Mouse (Mus musculus): Measurements from ENCODE around the gene Pear1. TPM values are rescaled to one million over a fixed set of nuclear protein-coding genes. Genes with fewer than 3 reads are reported as not detected.

Pear1 gene
- polyA plus RNA-seq, 1 experiment from 2014 or later: 21.4 TPM

- Histone ChIP-seq H3K4me1 (ENCODE audit: insufficient read depth, low read depth, low read length) (no peaks in the 10 kb centered on the region), H3K4me2 (replicated peaks; ENCODE audit: low read depth, low read length) (no peak overlapping the region), H3K9ac (replicated peaks; ENCODE audit: low read depth) (no peak overlapping the region), H3K36me3 (ENCODE audit: insufficient read depth, low read length) (no peaks in the 10 kb centered on the region), H3K27ac (ENCODE audit: low read length) (no peak overlapping the region), H3K27me3 (replicated peaks; ENCODE audit: insufficient read depth, low read length) (no peaks in the 10 kb centered on the region), H3K4me3 (ENCODE audit: low read depth, low read length) (no peak overlapping the region), H3K9me3 (ENCODE audit: low read length) (no peaks in the 10 kb centered on the region)
- TF ChIP-seq EP300 (IDR thresholded peaks at IDR 0.05) (no peak), CTCF (IDR thresholded peaks at IDR 0.05) (no peak)
- DNase-seq (ENCODE audit: low spot score) (no peak), ATAC-seq (no peak)
- WGBS: 77% methylated on average over 14 of the region's 14 CpGs
Measured at GRCm38 (mm10) chr3:87849117-87849516, 25.0 kb upstream of the Pear1 start.

DNA sequence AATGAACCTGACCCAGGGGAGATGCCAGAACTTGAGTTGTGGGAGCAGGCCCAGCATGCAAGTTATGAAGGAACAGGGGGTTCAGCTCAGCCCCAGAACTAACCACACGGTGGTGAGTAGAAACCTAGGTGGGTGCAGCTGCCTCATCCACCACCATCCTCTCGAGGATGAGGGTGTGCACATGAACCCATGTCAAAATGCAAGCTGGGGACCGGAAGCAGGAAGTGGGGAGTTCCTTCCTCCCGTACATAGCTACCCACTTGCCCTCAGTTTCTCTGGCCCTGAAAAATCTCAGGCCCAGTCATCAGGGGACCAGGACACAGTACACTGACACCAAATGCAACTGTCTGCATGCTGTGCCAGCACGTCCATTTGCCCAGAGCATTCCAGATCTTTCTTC lies 23.6 kb upstream of the Pear1 start:
- H3K4me2 ChIP-seq (replicated peaks; ENCODE audit: low read depth, low read length): no peak overlapping the region
- TF ChIP-seq CTCF (IDR thresholded peaks at IDR 0.05) (no peak), EP300 (IDR thresholded peaks at IDR 0.05) (no peak)

GRCm38 (mm10) chr3:87846650-87847110 lies 22.6 kb upstream of the Pear1 start, which contains the start of gene Sh2d2a:
Gene Sh2d2a, plus strand, starts transcription at chr3:87846755.
- Histone ChIP-seq H3K4me2 (replicated peaks; ENCODE audit: low read depth, low read length) (no peak within 1 kb of the TSS), H3K36me3 (ENCODE audit: insufficient read depth, low read length) (no peaks in the 10 kb centered on the region), H3K4me1 (ENCODE audit: insufficient read depth, low read depth, low read length) (no peaks in the 10 kb centered on the region), H3K9me3 (ENCODE audit: low read length) (no peaks in the 10 kb centered on the region), H3K9ac (replicated peaks; ENCODE audit: low read depth) (no peak within 1 kb of the TSS), H3K27me3 (replicated peaks; ENCODE audit: insufficient read depth, low read length) (no peaks in the 10 kb centered on the region), H3K4me3 (ENCODE audit: low read depth, low read length) (no peak within 1 kb of the TSS), H3K27ac (ENCODE audit: low read length) (no peak within 1 kb of the TSS)
- 60% methylated on average over 7 of the region's 7 CpGs for WGBS
- TF ChIP-seq CTCF (IDR thresholded peaks at IDR 0.05) (no peak), EP300 (IDR thresholded peaks at IDR 0.05) (no peak)
- no peak for DNase-seq (ENCODE audit: low spot score)
- no peak for ATAC-seq

More for the DNA sequence above, 23.6 kb upstream of the Pear1 start:
- Histone ChIP-seq H3K9ac (replicated peaks; ENCODE audit: low read depth) (no peak overlapping the region), H3K4me3 (ENCODE audit: low read depth, low read length) (no peak overlapping the region), H3K27ac (ENCODE audit: low read length) (no peak overlapping the region), H3K27me3 (replicated peaks; ENCODE audit: insufficient read depth, low read length) (no peaks in the 10 kb centered on the region), H3K9me3 (ENCODE audit: low read length) (no peaks in the 10 kb centered on the region), H3K4me1 (ENCODE audit: insufficient read depth, low read depth, low read length) (no peaks in the 10 kb centered on the region), H3K36me3 (ENCODE audit: insufficient read depth, low read length) (no peaks in the 10 kb centered on the region)
- DNase-seq (ENCODE audit: low spot score): no peak
- no peak for ATAC-seq
- WGBS: 55% methylated on average over 5 of the region's 5 CpGs

GRCm38 (mm10) chr3:87846186-87846585 lies 22.1 kb upstream of the Pear1 start:
- Histone ChIP-seq H3K4me1 (ENCODE audit: insufficient read depth, low read depth, low read length) (no peaks in the 10 kb centered on the region), H3K27ac (ENCODE audit: low read length) (no peak overlapping the region), H3K4me2 (replicated peaks; ENCODE audit: low read depth, low read length) (no peak overlapping the region), H3K36me3 (ENCODE audit: insufficient read depth, low read length) (no peaks in the 10 kb centered on the region), H3K9me3 (ENCODE audit: low read length) (no peaks in the 10 kb centered on the region), H3K4me3 (ENCODE audit: low read depth, low read length) (no peak overlapping the region), H3K27me3 (replicated peaks; ENCODE audit: insufficient read depth, low read length) (no peaks in the 10 kb centered on the region), H3K9ac (replicated peaks; ENCODE audit: low read depth) (no peak overlapping the region)
- DNase-seq (ENCODE audit: low spot score): no peak
- 68% methylated on average over 4 of the region's 4 CpGs for WGBS
- ATAC-seq: no peak
- no peak for TF ChIP-seq EP300 (IDR thresholded peaks at IDR 0.05)
- TF ChIP-seq CTCF (IDR thresholded peaks at IDR 0.05): no peak

- Histone ChIP-seq H3K27me3 (replicated peaks; ENCODE audit: insufficient read depth, low read length) (no peaks in the 10 kb centered on the region), H3K27ac (ENCODE audit: low read length) (no peak overlapping the region), H3K4me3 (ENCODE audit: low read depth, low read length) (no peak overlapping the region), H3K36me3 (ENCODE audit: insufficient read depth, low read length) (no peaks in the 10 kb centered on the region), H3K4me1 (ENCODE audit: insufficient read depth, low read depth, low read length) (no peaks in the 10 kb centered on the region), H3K9me3 (ENCODE audit: low read length) (no peaks in the 10 kb centered on the region), H3K9ac (replicated peaks; ENCODE audit: low read depth) (no peak overlapping the region), H3K4me2 (replicated peaks; ENCODE audit: low read depth, low read length) (no peak overlapping the region)
- WGBS: 79% methylated on average over 4 of the region's 4 CpGs
- no peak for TF ChIP-seq EP300 (IDR thresholded peaks at IDR 0.05)
- TF ChIP-seq CTCF (IDR thresholded peaks at IDR 0.05): no peak
- ATAC-seq (no peak), DNase-seq (ENCODE audit: low spot score) (no peak)
Measured at GRCm38 (mm10) chr3:87844981-87845380, 20.9 kb upstream of the Pear1 start.

- no peak overlapping the region for H3K27ac ChIP-seq (ENCODE audit: low read length)
- ATAC-seq (no peak), DNase-seq (ENCODE audit: low spot score) (no peak)
- H3K9me3 ChIP-seq (ENCODE audit: low read length): no peaks in the 10 kb centered on the region
- no peaks in the 10 kb centered on the region for H3K36me3 ChIP-seq (ENCODE audit: insufficient read depth, low read length)
- H3K9ac ChIP-seq (replicated peaks; ENCODE audit: low read depth): no peak overlapping the region
- no peak overlapping the region for H3K4me2 ChIP-seq (replicated peaks; ENCODE audit: low read depth, low read length)
- H3K4me3 ChIP-seq (ENCODE audit: low read depth, low read length): no peak overlapping the region
- H3K4me1 ChIP-seq (ENCODE audit: insufficient read depth, low read depth, low read length): no peaks in the 10 kb centered on the region
- TF ChIP-seq EP300 (IDR thresholded peaks at IDR 0.05) (no peak), CTCF (IDR thresholded peaks at IDR 0.05) (no peak)
- no peaks in the 10 kb centered on the region for H3K27me3 ChIP-seq (replicated peaks; ENCODE audit: insufficient read depth, low read length)
Measured at GRCm38 (mm10) chr3:87840858-87841257, 16.8 kb upstream of the Pear1 start.

GRCm38 (mm10) chr3:87838622-87839021 lies 14.5 kb upstream of the Pear1 start:
- H3K4me3 ChIP-seq (ENCODE audit: low read depth, low read length): no peak overlapping the region
- WGBS: 3% methylated on average over 4 of the region's 4 CpGs
- no peaks in the 10 kb centered on the region for H3K36me3 ChIP-seq (ENCODE audit: insufficient read depth, low read length)
- no peak overlapping the region for H3K9ac ChIP-seq (replicated peaks; ENCODE audit: low read depth)
- H3K4me1 ChIP-seq (ENCODE audit: insufficient read depth, low read depth, low read length): no peaks in the 10 kb centered on the region
- no peak overlapping the region for H3K27ac ChIP-seq (ENCODE audit: low read length)
- H3K4me2 ChIP-seq (replicated peaks; ENCODE audit: low read depth, low read length): no peak overlapping the region
- H3K27me3 ChIP-seq (replicated peaks; ENCODE audit: insufficient read depth, low read length): no peaks in the 10 kb centered on the region
- H3K9me3 ChIP-seq (ENCODE audit: low read length): no peaks in the 10 kb centered on the region
- ATAC-seq (0 out of 2 replicates have a peak, but pooled peaks have one; percentile 30), DNase-seq (ENCODE audit: low spot score) (peak; percentile 36)
- TF ChIP-seq CTCF (IDR thresholded peaks at IDR 0.05) (peak; percentile 96), EP300 (IDR thresholded peaks at IDR 0.05) (no peak)

Data from lung, postnatal 0 days (tissue).